ENCODE assay signal across 27 mouse cellular contexts in genomic region chr10:40665270-40665669, GRCm38 (mm10). TPM values are rescaled to one million over a fixed set of nuclear protein-coding genes. Genes with fewer than 3 reads are reported as not detected.
"Had no signal": no experiment of that assay in that cellular context is flagged by ENCODE, and none has a peak within 500 bp of the region (broad histone marks: within the 10 kb centered on the region; RNA-seq: fewer than 3 reads in every experiment).

No protein-coding gene starts in this region.

- H3K27me3 ChIP-seq: heart, embryonic 12.5 days; hindbrain, embryonic 13.5 days; hindbrain, embryonic 15.5 days; kidney, embryonic 15.5 days; limb, embryonic 13.5 days; limb, embryonic 15.5 days had no signal

- ATAC-seq: hindbrain, postnatal 0 days; intestine, embryonic 16.5 days; liver, embryonic 12.5 days had no signal

- H3K4me3 ChIP-seq: heart, embryonic 10.5 days; heart, embryonic 12.5 days; hindbrain, embryonic 13.5 days; hindbrain, embryonic 15.5 days; kidney, embryonic 15.5 days; limb, embryonic 13.5 days; limb, embryonic 15.5 days; liver, embryonic 12.5 days had no signal

- H3K9ac ChIP-seq: heart, embryonic 12.5 days; hindbrain, embryonic 13.5 days; hindbrain, embryonic 15.5 days; kidney, embryonic 15.5 days; limb, embryonic 13.5 days; limb, embryonic 15.5 days; liver, embryonic 12.5 days; liver, embryonic 14.5 days had no signal

- DNase-seq: gastrocnemius, postnatal 14 days; gastrocnemius, postnatal 36 days; heart, adult 18-20 months; heart, postnatal 14 days; heart, postnatal 36 days; kidney, adult 11 months; kidney, adult 2 months; kidney, adult 9 months; kidney, postnatal 14 days; kidney, postnatal 36 days; layer of hippocampus, adult 9-11 months; layer of hippocampus, postnatal 36 days; left cerebral cortex, postnatal 4 days had no signal

- H3K9me3 ChIP-seq: heart, embryonic 10.5 days; hindbrain, embryonic 13.5 days; hindbrain, embryonic 15.5 days; kidney, embryonic 15.5 days; limb, embryonic 13.5 days; limb, embryonic 15.5 days; liver, embryonic 12.5 days had no signal

- H3K36me3 ChIP-seq: heart, embryonic 10.5 days; heart, embryonic 12.5 days; hindbrain, embryonic 13.5 days; hindbrain, embryonic 15.5 days; kidney, embryonic 15.5 days; limb, embryonic 13.5 days; limb, embryonic 15.5 days; liver, embryonic 12.5 days had no signal

- H3K27ac ChIP-seq: heart, embryonic 10.5 days; hindbrain, embryonic 13.5 days; hindbrain, embryonic 15.5 days; hindbrain, postnatal 0 days; kidney, embryonic 15.5 days; kidney, postnatal 0 days; limb, embryonic 13.5 days; limb, embryonic 15.5 days; liver, embryonic 12.5 days; liver, embryonic 14.5 days had no signal

- H3K4me1 ChIP-seq: heart, embryonic 10.5 days; heart, embryonic 12.5 days; hindbrain, embryonic 13.5 days; hindbrain, embryonic 15.5 days; kidney, embryonic 15.5 days; limb, embryonic 13.5 days; limb, embryonic 15.5 days; liver, embryonic 12.5 days had no signal

- H3K4me2 ChIP-seq: heart, embryonic 12.5 days; hindbrain, embryonic 13.5 days; hindbrain, embryonic 15.5 days; kidney, embryonic 15.5 days; limb, embryonic 13.5 days; limb, embryonic 15.5 days; liver, embryonic 12.5 days had no signal

RNA-seq across cellular contexts. Expression of gene Mettl24, which starts 17.8 kb away (rescaled TPM):
- total RNA-seq: hematopoietic stem cell, adult 5-6 weeks; hindbrain, postnatal 0 days; liver, adult 2 months had no signal

RNA-seq across cellular contexts. Expression of gene Ddo, which starts 35.5 kb away (rescaled TPM):
- total RNA-seq: hematopoietic stem cell, adult 5-6 weeks had no signal
